22 mouse cellular contexts compared by ENCODE assay signal in genomic region chr14:30881718-30882108, GRCm38 (mm10). TPM values are rescaled to one million over a fixed set of nuclear protein-coding genes. Genes with fewer than 3 reads are reported as not detected.
DNase-seq lines count a peak whose midpoint lies in the region; ATAC-seq and TF ChIP-seq lines count a peak whose summit lies in the region.
"Had no signal": no experiment of that assay in that cellular context is flagged by ENCODE, and none has a peak within 500 bp of the region (broad histone marks: within the 10 kb centered on the region; RNA-seq: fewer than 3 reads in every experiment).

No protein-coding gene starts in this region.

- peak; percentile 24 for DNase-seq in gastrocnemius, postnatal 25 days
- no peak for DNase-seq in gastrocnemius, adult 18-20 months (ENCODE audit: low spot score)
- peak; percentile 68 for DNase-seq in cerebellum, adult 11-12 months
- DNase-seq in cerebellum, adult 9-11 months: peak; percentile 70
- no peak for DNase-seq in heart, adult 2 months
- DNase-seq: layer of hippocampus, postnatal 36 days; right cerebral cortex, postnatal 25 days had no signal

- H3K27me3 ChIP-seq in midbrain, embryonic 15.5 days (replicated peaks): no peaks in the 10 kb centered on the region
- no peaks in the 10 kb centered on the region for H3K27me3 ChIP-seq in heart, adult 2 months (ENCODE audit: control insufficient read depth, insufficient read depth, low read length)
- H3K27me3 ChIP-seq: forebrain, embryonic 15.5 days; limb, embryonic 13.5 days; liver, embryonic 12.5 days; neural tube, embryonic 12.5 days had no signal

- intact Hi-C loops in heart, adult 2 months (cut with DNase I): loop anchor here (1.0 to 5.0 kb wide), 2 partner anchors 14 to 66 kb away; no protein-coding TSS in a partner anchor

- no peak overlapping the region for H3K4me3 ChIP-seq in midbrain, embryonic 15.5 days
- H3K4me3 ChIP-seq in heart, adult 2 months: no peak overlapping the region
- H3K4me3 ChIP-seq: forebrain, embryonic 15.5 days; heart, embryonic 10.5 days; limb, embryonic 13.5 days; liver, embryonic 12.5 days; neural tube, embryonic 12.5 days had no signal

- H3K79me2 ChIP-seq in heart, adult 2 months (replicated peaks; ENCODE audit: control insufficient read depth, insufficient read depth, low read length): no peaks in the 10 kb centered on the region

- no peaks in the 10 kb centered on the region for H3K9me3 ChIP-seq in midbrain, embryonic 15.5 days
- H3K9me3 ChIP-seq: forebrain, embryonic 15.5 days; heart, embryonic 10.5 days; limb, embryonic 13.5 days; liver, embryonic 12.5 days; neural tube, embryonic 12.5 days had no signal

- no peaks in the 10 kb centered on the region for H3K4me1 ChIP-seq in midbrain, embryonic 15.5 days
- peaks cover 11% of the 10 kb centered on the region for H3K4me1 ChIP-seq in heart, adult 2 months (ENCODE audit: control insufficient read depth, insufficient read depth, low read length)
- H3K4me1 ChIP-seq: neural tube, embryonic 12.5 days had no signal

- no peak; the same call in 1 of the 2 replicates for TF ChIP-seq CTCF in heart, adult 2 months (IDR thresholded peaks at IDR 0.05)

- no peak for TF ChIP-seq POLR2A in heart, adult 2 months (IDR thresholded peaks at IDR 0.05; ENCODE audit: insufficient read depth, low read depth, low read length)

- WGBS in midbrain, embryonic 15.5 days: 86% methylated on average over 3 of the region's 3 CpGs
- WGBS in heart, adult 2 months: 95% methylated on average over 3 of the region's 3 CpGs

- no peak overlapping the region for H3K4me2 ChIP-seq in midbrain, embryonic 15.5 days
- H3K4me2 ChIP-seq: forebrain, embryonic 15.5 days; limb, embryonic 13.5 days; liver, embryonic 12.5 days; neural tube, embryonic 12.5 days had no signal

- no peak overlapping the region for H3K9ac ChIP-seq in midbrain, embryonic 15.5 days
- H3K9ac ChIP-seq in heart, adult 2 months (ENCODE audit: low read depth, low read length): no peak overlapping the region
- H3K9ac ChIP-seq: forebrain, embryonic 15.5 days; limb, embryonic 13.5 days; liver, embryonic 12.5 days; neural tube, embryonic 12.5 days had no signal

- no peak overlapping the region for H3K27ac ChIP-seq in midbrain, embryonic 15.5 days
- no peak overlapping the region for H3K27ac ChIP-seq in heart, adult 2 months
- H3K27ac ChIP-seq: forebrain, embryonic 15.5 days; heart, embryonic 10.5 days; limb, embryonic 13.5 days; liver, embryonic 12.5 days; neural tube, embryonic 12.5 days had no signal

- ATAC-seq in megakaryocyte-erythroid progenitor cell, adult 5-6 weeks (replicated peaks; ENCODE audit: low FRiP score, low TSS enrichment, poor library complexity, severe bottlenecking): peak; percentile 15; the same call in 1 of the 2 replicates
- ATAC-seq in midbrain, embryonic 15.5 days (replicated peaks): no peak
- ATAC-seq: forebrain, embryonic 15.5 days; hindbrain, embryonic 16.5 days; intestine, embryonic 16.5 days; liver, embryonic 12.5 days had no signal

- no peaks in the 10 kb centered on the region for H3K36me3 ChIP-seq in midbrain, embryonic 15.5 days (replicated peaks)
- H3K36me3 ChIP-seq in heart, adult 2 months (ENCODE audit: control insufficient read depth, insufficient read depth, low read length): no peaks in the 10 kb centered on the region
- H3K36me3 ChIP-seq: forebrain, embryonic 15.5 days; liver, embryonic 12.5 days; neural tube, embryonic 12.5 days had no signal

- TF ChIP-seq EP300 in heart, adult 2 months (IDR thresholded peaks at IDR 0.05; ENCODE audit: insufficient read depth, low read depth, low read length): no peak

RNA-seq across cellular contexts. Expression of gene Mustn1, which starts 2.7 kb away (rescaled TPM):
- 100 to 1,000 TPM in 1 of 2 experiments, 10 to 100 TPM in 1; 54.6 to 343 TPM for total RNA-seq in gastrocnemius, postnatal 25 days (2021)
- total RNA-seq in gastrocnemius, adult 18-20 months (2021): 100 to 1,000 TPM in 1 of 2 experiments, 10 to 100 TPM in 1; 81.2 to 174 TPM
- total RNA-seq in megakaryocyte-erythroid progenitor cell, adult 5-6 weeks (2014; fragmentation: Nextera tagmentation): 0.52 and 1.4 TPM in 2 replicates
- 1.2 TPM in 1 of 2 replicates, not detected in the other for total RNA-seq in megakaryocyte-erythroid progenitor cell, adult 5-6 weeks (2017)
- 0.50 and 0.76 TPM in 2 replicates for polyA plus RNA-seq in midbrain, embryonic 15.5 days (2015; fragmentation: Nextera tagmentation; extraction: Ambion mirVana)
- 10 to 100 TPM; 14.4 to 15.9 TPM for total RNA-seq in heart, adult 2 months (2021)
- polyA plus RNA-seq in heart, adult 2 months (2012; rRNA removed): 13.6 and 17.7 TPM in 2 replicates
- total RNA-seq: hematopoietic stem cell, adult 5-6 weeks had no signal

RNA-seq across cellular contexts. Expression of gene Itih4, which starts 4.6 kb away (rescaled TPM):
- not detected for total RNA-seq in gastrocnemius, postnatal 25 days (2021)
- total RNA-seq in gastrocnemius, adult 18-20 months (2021): under 1 TPM; 0.09 to 1.00 TPM
- total RNA-seq in megakaryocyte-erythroid progenitor cell, adult 5-6 weeks (2014; fragmentation: Nextera tagmentation): not detected in 2 replicates
- not detected in 2 replicates for total RNA-seq in megakaryocyte-erythroid progenitor cell, adult 5-6 weeks (2017)
- polyA plus RNA-seq in midbrain, embryonic 15.5 days (2015; fragmentation: Nextera tagmentation; extraction: Ambion mirVana): 0.09 TPM in 1 of 2 replicates, not detected in the other
- total RNA-seq in heart, adult 2 months (2021): 1 to 10 TPM; 7.1 to 7.3 TPM
- polyA plus RNA-seq in heart, adult 2 months (2012; rRNA removed): 4.7 and 7.0 TPM in 2 replicates
- total RNA-seq: CH12.LX; hematopoietic stem cell, adult 5-6 weeks; layer of hippocampus, postnatal 36 days; megakaryocyte, adult 5-6 weeks; MEL had no signal
- polyA plus RNA-seq: embryonic facial prominence, embryonic 14.5 days; forebrain, embryonic 15.5 days; hindbrain, embryonic 16.5 days; midbrain, embryonic 14.5 days; neural tube, embryonic 12.5 days had no signal

RNA-seq across cellular contexts. Expression of gene Itih3, which starts 41.8 kb away (rescaled TPM):
- under 1 TPM; 0.28 to 0.32 TPM for total RNA-seq in gastrocnemius, postnatal 25 days (2021)
- total RNA-seq in gastrocnemius, adult 18-20 months (2021): under 1 TPM; 0.37 to 0.40 TPM
- total RNA-seq in megakaryocyte-erythroid progenitor cell, adult 5-6 weeks (2014; fragmentation: Nextera tagmentation): not detected in 2 replicates
- total RNA-seq in megakaryocyte-erythroid progenitor cell, adult 5-6 weeks (2017): not detected in 2 replicates
- polyA plus RNA-seq in midbrain, embryonic 15.5 days (2015; fragmentation: Nextera tagmentation; extraction: Ambion mirVana): 1.1 and 1.3 TPM in 2 replicates
- total RNA-seq in heart, adult 2 months (2021): under 1 TPM; 0.82 to 0.86 TPM
- 0.25 and 0.44 TPM in 2 replicates for polyA plus RNA-seq in heart, adult 2 months (2012; rRNA removed)
- total RNA-seq: CH12.LX; hematopoietic stem cell, adult 5-6 weeks; megakaryocyte, adult 5-6 weeks; MEL had no signal

RNA-seq across cellular contexts. Expression of gene Tmem110, which starts 56.3 kb away (rescaled TPM):
- 1 to 10 TPM; 6.3 TPM for total RNA-seq in gastrocnemius, postnatal 25 days (2021)
- total RNA-seq in gastrocnemius, adult 18-20 months (2021): 10 to 100 TPM in 1 of 2 experiments, 1 to 10 TPM in 1; 5.9 to 10.2 TPM
- 3.3 and 14.3 TPM in 2 replicates for total RNA-seq in megakaryocyte-erythroid progenitor cell, adult 5-6 weeks (2014; fragmentation: Nextera tagmentation)
- 4.1 and 6.9 TPM in 2 replicates for total RNA-seq in megakaryocyte-erythroid progenitor cell, adult 5-6 weeks (2017)
- polyA plus RNA-seq in midbrain, embryonic 15.5 days (2015; fragmentation: Nextera tagmentation; extraction: Ambion mirVana): 21.4 and 22.7 TPM in 2 replicates
- total RNA-seq in heart, adult 2 months (2021): 1 to 10 TPM; 7.3 to 9.4 TPM
- 13.1 and 14.3 TPM in 2 replicates for polyA plus RNA-seq in heart, adult 2 months (2012; rRNA removed)

Comparison
In these comparisons a context has a peak if more than half of its experiments do, and no peak if none do; other contexts are left out.
1. DNase-seq: peak in gastrocnemius, postnatal 25 days (single experiment), cerebellum, adult 11-12 months (single experiment) and cerebellum, adult 9-11 months (single experiment); none in gastrocnemius, adult 18-20 months (single experiment) and heart, adult 2 months (0 of 2).
2. RNA of gene Mustn1, which starts 2.7 kb away (total RNA-seq): 54.6 to 343 TPM in gastrocnemius, postnatal 25 days, 81.2 to 174 TPM in gastrocnemius, adult 18-20 months and 14.4 to 15.9 TPM in heart, adult 2 months; 0.52 to 1.4 TPM in megakaryocyte-erythroid progenitor cell, adult 5-6 weeks; every median in the first group is over 4 times any median in the second.
3. RNA of gene Itih4, which starts 4.6 kb away (total RNA-seq): 7.1 to 7.3 TPM in heart, adult 2 months; 0.09 to 1.00 TPM in gastrocnemius, adult 18-20 months, not detected in gastrocnemius, postnatal 25 days and not detected in megakaryocyte-erythroid progenitor cell, adult 5-6 weeks; every median in the first group is over 4 times any median in the second.